Mouse (Mus musculus): ENCODE data around the gene Phactr4. TPM values are rescaled to one million over a fixed set of nuclear protein-coding genes. Genes with fewer than 3 reads are reported as not detected.

Phactr4 gene
- total and polyA plus RNA-seq, 3 experiments, result 0.95 to 9.6 (median 1.4) TPM

- TF ChIP-seq ZC3H11A (IDR thresholded peaks at IDR 0.05; ENCODE audit: low read depth, low read length) (no peak), PAX5 (IDR thresholded peaks at IDR 0.05; ENCODE audit: low read length) (no peak), JUND (conservative IDR thresholded peaks at IDR 0.05; ENCODE audit: low read depth, low read length) (no peak), KAT2A (IDR thresholded peaks at IDR 0.05; ENCODE audit: insufficient replicate concordance, low read length) (no peak), ZNF384 (IDR thresholded peaks at IDR 0.05; ENCODE audit: low read depth, low read length) (no peak), ZMIZ1 (IDR thresholded peaks at IDR 0.05; ENCODE audit: low read depth, low read length) (no peak), USF1 (IDR thresholded peaks at IDR 0.05; ENCODE audit: low read depth, low read length) (no peak), NRF1 (IDR thresholded peaks at IDR 0.05; ENCODE audit: low read depth, low read length) (peak; percentile 47), ETS1 (conservative IDR thresholded peaks at IDR 0.05; ENCODE audit: low read depth, low read length) (no peak), RCOR1 (conservative IDR thresholded peaks at IDR 0.05; ENCODE audit: low read depth, low read length) (no peak)
Measured at GRCm38 (mm10) chr4:132344403-132345134, 77.7 kb downstream of the Phactr4 start (continued).

- peaks cover 78% of the 10 kb centered on the region for H3K79me2 ChIP-seq (replicated peaks; ENCODE audit: control insufficient read depth, extremely low read depth, insufficient read depth, poor library complexity, severe bottlenecking)
- H3K4me2 ChIP-seq (ENCODE audit: insufficient read depth, low read depth, poor library complexity, severe bottlenecking), result no peak overlapping the region
- DNase-seq (ENCODE audit: extremely low read depth), result no peak
- H3K4me3 ChIP-seq (replicated peaks in 1 of 3; ENCODE audit: low read depth in 2 of 3, low read length in 2 of 3, poor library complexity in 1 of 3), result no peak overlapping the region
- peaks cover 16 to 39% of the 10 kb centered on the region in 2 experiments for H3K4me1 ChIP-seq (ENCODE audit: control insufficient read depth in 1 of 2, insufficient read depth in 2 of 2)
- H3K27ac ChIP-seq (ENCODE audit: insufficient read depth, low read depth), result no peak overlapping the region
- no peaks in the 10 kb centered on the region for H3K27me3 ChIP-seq (replicated peaks)
- TF ChIP-seq CHD2 (IDR thresholded peaks at IDR 0.05; ENCODE audit: low read length) (no peak), USF1 (IDR thresholded peaks at IDR 0.05; ENCODE audit: low read depth, low read length) (no peak), ZKSCAN1 (IDR thresholded peaks at IDR 0.05; ENCODE audit: borderline replicate concordance, low read depth, low read length) (no peak), ZC3H11A (IDR thresholded peaks at IDR 0.05; ENCODE audit: low read depth, low read length) (no peak), MAFK (IDR thresholded peaks at IDR 0.05; ENCODE audit: insufficient replicate concordance, low read length) (no peak)
- in situ Hi-C loops (cut with MboI; ENCODE audit: low pct_ligation_motif_present, low pct_unique_long_range_greater_than_20kb, low sequenced_read_pairs) (no loop called here), dilution Hi-C loops (cut with MboI; ENCODE audit: extremely low pct_ligation_motif_present, extremely low pct_unique_long_range_greater_than_20kb, low sequenced_read_pairs) (no loop called here)
- H3K36me3 ChIP-seq (replicated peaks in 1 of 2; ENCODE audit: control insufficient read depth in 1 of 2, insufficient read depth in 1 of 2, low read length in 1 of 2), result peaks cover 30 to 63% of the 10 kb centered on the region in 2 experiments
- no peak overlapping the region for H3K9ac ChIP-seq (ENCODE audit: insufficient read depth, low read depth)
- no peaks in the 10 kb centered on the region for H3K9me3 ChIP-seq (replicated peaks; ENCODE audit: low read length)
Measured at GRCm38 (mm10) chr4:132341451-132341850, 80.8 kb downstream of the Phactr4 start.

- H3K27me3 ChIP-seq (replicated peaks), result no peaks in the 10 kb centered on the region
- H3K79me2 ChIP-seq (replicated peaks; ENCODE audit: control insufficient read depth, extremely low read depth, insufficient read depth, poor library complexity, severe bottlenecking), result peaks cover 69% of the 10 kb centered on the region
- peaks cover 14 to 30% of the 10 kb centered on the region in 2 experiments for H3K4me1 ChIP-seq (ENCODE audit: control insufficient read depth in 1 of 2, insufficient read depth in 2 of 2)
- H3K27ac ChIP-seq (ENCODE audit: insufficient read depth, low read depth), result no peak overlapping the region
- H3K4me2 ChIP-seq (ENCODE audit: insufficient read depth, low read depth, poor library complexity, severe bottlenecking), result no peak overlapping the region
- H3K36me3 ChIP-seq (replicated peaks in 1 of 2; ENCODE audit: control insufficient read depth in 1 of 2, insufficient read depth in 1 of 2, low read length in 1 of 2), result peaks cover 52 to 87% of the 10 kb centered on the region in 2 experiments
- no peak overlapping the region for H3K4me3 ChIP-seq (replicated peaks in 1 of 3; ENCODE audit: low read depth in 2 of 3, low read length in 2 of 3, poor library complexity in 1 of 3)
- in situ Hi-C loops (cut with MboI; ENCODE audit: low pct_ligation_motif_present, low pct_unique_long_range_greater_than_20kb, low sequenced_read_pairs), result loop anchor here (5.0 kb wide), 1 partner anchor 37 kb away; the partner anchor contains the start of gene Rab42
- no peak for DNase-seq (ENCODE audit: extremely low read depth)
- H3K9me3 ChIP-seq (replicated peaks; ENCODE audit: low read length), result no peaks in the 10 kb centered on the region
- dilution Hi-C loops (cut with MboI; ENCODE audit: extremely low pct_ligation_motif_present, extremely low pct_unique_long_range_greater_than_20kb, low sequenced_read_pairs), result no loop called here
- no peak overlapping the region for H3K9ac ChIP-seq (ENCODE audit: insufficient read depth, low read depth)
- no peak for TF ChIP-seq HCFC1 (IDR thresholded peaks at IDR 0.05; ENCODE audit: low read depth, low read length)
- TF ChIP-seq ETS1 (conservative IDR thresholded peaks at IDR 0.05; ENCODE audit: low read depth, low read length), result no peak
- no peak for TF ChIP-seq ZMIZ1 (IDR thresholded peaks at IDR 0.05; ENCODE audit: low read depth, low read length)
- no peak for TF ChIP-seq ZNF384 (IDR thresholded peaks at IDR 0.05; ENCODE audit: low read depth, low read length)
- TF ChIP-seq TBP (conservative IDR thresholded peaks at IDR 0.05; ENCODE audit: low read depth, low read length), result no peak
- no peak for TF ChIP-seq ZC3H11A (IDR thresholded peaks at IDR 0.05; ENCODE audit: low read depth, low read length)
- no peak for TF ChIP-seq USF1 (IDR thresholded peaks at IDR 0.05; ENCODE audit: low read depth, low read length)
- no peak for TF ChIP-seq CHD2 (IDR thresholded peaks at IDR 0.05; ENCODE audit: low read length)
- no peak for TF ChIP-seq TCF12 (IDR thresholded peaks at IDR 0.05; ENCODE audit: low read depth, low read length)
Measured at GRCm38 (mm10) chr4:132338943-132339342, 83.3 kb downstream of the Phactr4 start.
